Mouse (Mus musculus) G1E (cell line): ENCODE measurements around the gene Gda. TPM values are rescaled to one million over a fixed set of nuclear protein-coding genes. Genes with fewer than 3 reads are reported as not detected.

Experiments
- ATAC-seq: 2 replicates; pipeline ENCODE4 v1.8.0; 2016; ENCODE audit warnings: mild to moderate bottlenecking; ENCODE audit not compliant: insufficient number of reproducible peaks, poor library complexity, low FRiP score, severe bottlenecking; ENCODE audit errors: extremely low read depth
- DNase-seq: peaks from one replicate; pipeline ENCODE4 v3.0.0; 2012; ENCODE audit warnings: low spot score
- H3K27me3 ChIP-seq: 2 replicates; pipeline ENCODE4 v1.6.1; 2012; ENCODE audit warnings: mild to moderate bottlenecking, low read length, inconsistent platforms; ENCODE audit not compliant: insufficient read depth
- H3K36me3 ChIP-seq: replicated peaks from 2 replicates; pipeline ENCODE3; 2012; ENCODE audit warnings: mild to moderate bottlenecking, inconsistent platforms
- H3K4me1 ChIP-seq: 2 replicates; pipeline ENCODE4 v1.6.1; 2012; ENCODE audit warnings: low read depth, low read length, inconsistent platforms, mixed read lengths; ENCODE audit not compliant: insufficient read depth
- H3K4me3 ChIP-seq: 2 replicates; pipeline ENCODE4 v1.5.1; 2012; ENCODE audit warnings: low read depth, mild to moderate bottlenecking, inconsistent platforms, low read length, moderate library complexity, mixed read lengths
- H3K9me3 ChIP-seq: replicated peaks from 2 replicates; pipeline ENCODE4 v1.6.1; 2012; ENCODE audit warnings: inconsistent platforms
- CTCF ChIP-seq: IDR thresholded peaks from 2 replicates; pipeline ENCODE4 v1.5.1; 2012; ENCODE audit warnings: low read depth, low read length, inconsistent platforms, mixed read lengths
- GATA1 ChIP-seq: IDR thresholded peaks from 2 replicates; pipeline ENCODE4 v1.6.1; 2012; ENCODE audit warnings: borderline replicate concordance, low read length, inconsistent platforms, mixed read lengths
- GATA2 ChIP-seq: IDR thresholded peaks from 2 replicates; pipeline ENCODE4 v1.6.1; 2012; ENCODE audit warnings: low read depth, low read length, inconsistent platforms, borderline replicate concordance
- POLR2AphosphoS5 ChIP-seq: IDR thresholded peaks from 2 replicates; pipeline ENCODE4 v1.6.1; 2012; ENCODE audit warnings: low read depth, low read length, inconsistent platforms; ENCODE audit not compliant: insufficient replicate concordance
- TAL1 ChIP-seq: conservative IDR thresholded peaks from 2 replicates; pipeline ENCODE4 v1.6.1; 2012; ENCODE audit warnings: low read depth, low read length, inconsistent platforms, mixed read lengths
- polyA plus RNA-seq: library from polyadenylated mRNA; stranded (reverse); fragments of >175 nt; gene quantifications from 2 replicates; pipeline ENCODE4 v1.2.3, GENCODE M21; 2012
- total RNA-seq, 2 experiments: library from RNA; stranded (forward) in 1 of 2; stranded (reverse) in 1 of 2; fragments of 200-1000 nt in 1 of 2; fragments of >200 nt in 1 of 2; fragmentation: Nextera tagmentation in 1 of 2; gene quantifications; 2 replicates each; pipeline ENCODE4 v1.2.3; 2014 to 2017

The Gda gene
- total and polyA plus RNA-seq, 3 experiments = 1.7 to 21.0 (median 6.0) TPM

DNA sequence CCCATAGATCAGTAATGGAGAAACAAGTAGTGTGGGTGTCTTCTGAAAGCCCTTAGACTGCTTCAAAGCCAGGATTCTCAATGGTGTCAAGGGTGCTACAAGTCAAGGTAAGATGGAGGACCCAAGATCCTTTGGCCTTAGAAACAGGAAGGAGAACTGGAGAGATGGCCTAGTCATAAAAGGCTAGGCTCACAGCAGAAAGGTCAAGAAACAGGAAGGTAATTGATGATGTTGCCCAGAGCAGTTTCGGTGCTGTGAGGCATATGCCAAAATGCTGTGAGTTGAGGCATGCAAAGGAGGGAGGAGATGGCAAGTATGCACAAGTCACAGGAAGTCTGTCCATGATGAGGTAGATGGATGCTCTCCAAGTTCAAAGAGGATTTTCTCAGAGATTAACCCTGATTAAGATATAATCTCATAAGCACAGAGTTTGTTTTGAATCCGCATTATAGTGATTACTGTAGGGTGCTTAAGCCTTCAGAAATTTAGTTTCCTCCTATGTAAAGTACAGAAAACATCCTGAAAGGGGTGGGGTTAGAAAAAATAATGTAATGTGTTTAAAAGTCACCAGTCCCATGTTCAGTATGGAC, 26.2 kb upstream of the Gda start:
- ATAC-seq (no peak), DNase-seq (no peak)
- Histone ChIP-seq H3K4me3 (no peak overlapping the region), H3K36me3 (no peaks in the 10 kb centered on the region), H3K4me1 (peaks cover 22% of the 10 kb centered on the region), H3K9me3 (no peaks in the 10 kb centered on the region), H3K27me3 (peaks cover 2% of the 10 kb centered on the region; the same call in 1 of the 2 replicates)
- TF ChIP-seq TAL1 (no peak), GATA2 (no peak), POLR2AphosphoS5 (no peak), CTCF (no peak), GATA1 (no peak)

DNA sequence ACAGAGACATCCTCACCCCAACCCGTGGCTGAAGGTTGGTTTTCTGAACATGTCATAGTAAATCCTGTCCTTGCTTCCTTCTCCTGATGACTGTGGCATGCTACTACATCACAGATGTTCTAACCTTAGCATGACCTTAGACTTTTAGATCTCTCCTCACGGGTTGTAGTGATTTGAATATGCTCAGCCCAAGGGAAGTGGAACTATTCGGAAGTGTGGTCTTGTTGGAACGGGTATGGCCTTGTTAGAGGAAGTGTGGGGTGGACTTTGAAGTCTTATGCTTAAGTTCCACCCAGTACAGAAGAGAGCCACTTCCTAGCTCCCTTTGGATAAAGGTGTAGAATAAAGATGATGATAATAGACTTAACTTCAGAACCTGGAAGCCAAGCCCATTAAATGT, 22.6 kb upstream of the Gda start:
- no peaks in the 10 kb centered on the region for H3K9me3 ChIP-seq
- DNase-seq (no peak), ATAC-seq (no peak)
- peaks cover 2% of the 10 kb centered on the region; the same call in 1 of the 2 replicates for H3K27me3 ChIP-seq
- H3K4me1 ChIP-seq = peaks cover 37% of the 10 kb centered on the region
- H3K36me3 ChIP-seq = no peaks in the 10 kb centered on the region
- TF ChIP-seq GATA2 = no peak
- no peak overlapping the region for H3K4me3 ChIP-seq

DNA sequence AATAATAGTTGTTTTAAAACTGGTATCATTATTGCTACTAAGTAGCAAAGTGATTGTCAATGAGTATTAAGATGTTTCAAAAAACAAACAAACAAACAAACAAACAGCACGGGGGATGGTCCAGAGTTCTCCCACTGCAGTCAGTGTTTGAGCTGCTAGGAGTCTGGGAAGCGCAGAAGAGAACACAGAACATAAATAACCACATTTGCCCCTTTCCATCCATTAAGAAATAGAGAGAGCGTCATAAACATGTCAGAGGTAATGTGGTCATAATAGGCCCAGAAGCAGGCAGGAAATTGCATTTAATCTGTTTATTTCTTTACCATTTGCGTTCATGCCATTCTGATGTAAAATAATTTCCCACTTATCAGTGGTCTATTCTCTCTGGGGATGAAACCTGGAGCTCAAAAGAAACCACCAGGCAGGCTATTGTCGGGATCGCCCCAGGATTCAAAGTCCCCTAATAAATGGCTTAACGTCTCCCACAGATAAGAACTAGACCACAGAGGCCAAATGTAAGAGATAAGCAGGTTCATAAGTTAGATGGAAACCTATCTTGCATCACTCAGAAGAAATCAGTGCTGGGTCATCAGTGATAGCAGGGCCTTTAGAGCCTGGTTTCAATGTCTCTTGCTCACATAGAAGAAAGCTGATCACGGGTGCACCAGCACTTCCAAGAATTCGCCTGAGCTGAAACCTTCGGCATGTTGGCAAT, 20.7 kb upstream of the Gda start:
- H3K9me3 ChIP-seq = no peaks in the 10 kb centered on the region
- no peaks in the 10 kb centered on the region for H3K36me3 ChIP-seq
- no peak overlapping the region; the same call in 1 of the 2 replicates for H3K4me3 ChIP-seq
- DNase-seq (no peak), ATAC-seq (no peak)
- H3K27me3 ChIP-seq = peaks cover 2% of the 10 kb centered on the region; the same call in 1 of the 2 replicates
- H3K4me1 ChIP-seq = peaks cover 31% of the 10 kb centered on the region
- TF ChIP-seq CTCF (no peak), GATA1 (no peak), POLR2AphosphoS5 (no peak), TAL1 (no peak), GATA2 (no peak)

DNA sequence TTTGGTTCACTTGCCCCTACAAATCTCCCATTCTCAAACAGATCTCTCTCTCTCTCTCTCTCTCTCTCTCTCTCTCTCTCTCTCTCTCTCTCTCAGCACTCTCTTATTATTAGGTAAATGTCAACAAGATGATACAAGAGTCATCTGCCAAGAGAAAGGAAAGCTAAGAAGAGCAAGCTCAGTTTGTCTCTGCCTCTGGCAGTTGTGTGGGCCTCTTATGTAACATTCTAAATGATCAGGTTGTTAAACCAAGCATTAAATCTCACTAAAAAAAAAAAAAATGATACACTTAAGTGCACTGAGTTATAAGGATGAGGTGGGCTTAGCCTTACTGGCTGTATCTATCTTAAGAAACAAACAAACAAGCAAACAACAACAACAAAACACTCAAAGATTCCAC, 18.1 kb upstream of the Gda start:
- Histone ChIP-seq H3K4me3 (no peak overlapping the region), H3K9me3 (no peaks in the 10 kb centered on the region), H3K36me3 (no peaks in the 10 kb centered on the region), H3K4me1 (peaks cover 38% of the 10 kb centered on the region), H3K27me3 (peaks cover 8% of the 10 kb centered on the region)
- ATAC-seq = no peak
- TF ChIP-seq CTCF (no peak), GATA2 (no peak), TAL1 (no peak), POLR2AphosphoS5 (no peak), GATA1 (no peak)
- DNase-seq = no peak

DNA sequence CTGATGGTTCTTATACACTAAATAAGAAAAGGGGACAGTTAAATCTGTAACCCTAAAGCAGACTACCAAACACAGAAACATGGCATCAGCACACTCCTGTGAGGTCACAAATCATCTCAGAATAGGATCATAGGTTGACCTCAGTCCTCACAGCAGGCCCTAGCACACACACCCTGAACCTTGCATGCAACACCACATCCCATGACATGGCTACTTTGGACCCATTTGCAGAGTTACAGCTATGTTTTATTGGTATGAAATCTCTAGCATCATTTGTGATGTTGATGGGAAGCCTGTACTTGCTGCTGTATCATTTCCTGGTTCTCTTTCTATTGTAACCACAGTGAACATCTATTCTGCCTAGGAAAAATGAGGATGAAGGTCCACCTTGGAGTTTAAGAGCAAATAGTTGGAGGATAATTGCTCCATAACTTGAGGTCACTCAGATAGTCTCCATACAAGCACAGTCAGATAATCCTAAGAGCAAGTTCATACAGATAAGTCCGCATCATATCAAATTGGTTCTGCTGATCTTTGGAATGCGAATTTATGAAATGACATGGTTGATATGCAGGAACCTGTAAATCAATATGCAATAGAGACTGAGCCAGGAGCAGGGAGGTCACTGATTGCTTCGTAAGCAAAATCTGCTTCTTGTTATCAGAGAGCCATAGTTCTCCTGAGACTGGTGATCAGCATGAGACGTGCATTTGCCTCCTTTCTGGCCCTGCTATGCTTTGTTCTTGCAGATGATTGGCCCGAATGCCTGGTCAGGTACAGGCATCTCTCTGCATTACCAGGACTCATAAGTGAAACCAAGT, 14.1 kb upstream of the Gda start:
- no peak for DNase-seq
- TF ChIP-seq GATA1 (no peak), CTCF (no peak), GATA2 (no peak)

DNA sequence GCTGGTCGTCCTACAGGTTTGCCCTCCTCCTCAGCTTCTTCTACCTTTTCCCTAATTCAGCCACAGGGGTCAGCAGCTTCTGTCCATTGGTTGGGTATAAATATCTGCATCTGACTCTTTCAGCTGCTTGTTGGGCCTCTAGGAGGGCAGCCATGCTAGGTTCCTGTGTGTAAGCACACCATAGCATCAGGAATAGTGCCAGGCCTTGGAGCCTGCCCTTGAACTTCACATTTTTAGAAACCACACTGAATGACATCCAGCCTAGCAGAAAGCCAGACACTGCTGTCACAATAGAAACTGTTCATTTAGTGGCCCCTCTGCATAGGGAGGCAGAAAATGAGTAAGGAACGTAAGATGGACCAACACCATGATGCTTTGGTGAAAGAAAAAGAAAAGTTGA, 8.9 kb upstream of the Gda start:
- peaks cover 5% of the 10 kb centered on the region; the same call in 1 of the 2 replicates for H3K27me3 ChIP-seq
- no peak for TF ChIP-seq GATA2
- TF ChIP-seq TAL1 = no peak
- TF ChIP-seq CTCF = no peak
- TF ChIP-seq GATA1 = no peak
- TF ChIP-seq POLR2AphosphoS5 = no peak
- peaks cover 13% of the 10 kb centered on the region for H3K4me1 ChIP-seq
- H3K4me3 ChIP-seq = no peak overlapping the region
- ATAC-seq (no peak), DNase-seq (no peak)
- H3K36me3 ChIP-seq = no peaks in the 10 kb centered on the region
- H3K9me3 ChIP-seq = no peaks in the 10 kb centered on the region

More for the DNA sequence above, 14.1 kb upstream of the Gda start:
- Histone ChIP-seq H3K4me3 (no peak overlapping the region), H3K27me3 (peaks cover 10% of the 10 kb centered on the region), H3K4me1 (peaks cover 8% of the 10 kb centered on the region; the same call in 1 of the 2 replicates), H3K36me3 (no peaks in the 10 kb centered on the region), H3K9me3 (no peaks in the 10 kb centered on the region)
- no peak for ATAC-seq
